Comparison of ENCODE assay signal across 9 mouse cellular contexts in the genomic region with DNA sequence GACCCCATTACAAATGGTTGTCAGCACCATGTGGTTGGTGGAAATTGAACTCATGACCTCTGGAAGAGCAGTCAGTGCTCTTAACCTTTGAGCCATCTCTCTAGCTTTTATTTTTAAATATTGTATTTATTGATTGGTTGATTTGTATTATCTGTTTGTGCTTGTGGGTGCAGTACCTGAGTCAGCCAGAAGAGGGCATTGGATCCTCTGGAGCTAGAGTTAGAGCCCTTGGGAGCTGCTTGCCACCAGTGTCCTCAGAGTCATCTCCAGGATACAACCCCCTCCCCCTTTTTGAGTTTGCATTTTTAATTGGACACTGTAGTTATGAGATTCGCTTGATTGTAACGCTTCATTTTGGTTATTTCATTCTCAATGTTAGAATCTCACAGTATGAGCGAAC. TPM values are rescaled to one million over a fixed set of nuclear protein-coding genes. Genes with fewer than 3 reads are reported as not detected.
DNase-seq lines count a peak whose midpoint lies in the region; ATAC-seq lines count a peak whose summit lies in the region.
"Had no signal": no experiment of that assay in that cellular context is flagged by ENCODE, and none has a peak within 500 bp of the region (broad histone marks: within the 10 kb centered on the region; RNA-seq: fewer than 3 reads in every experiment).

No protein-coding gene starts in this region.

- peak; percentile 59 for DNase-seq in adrenal gland, postnatal 10 days
- DNase-seq in adrenal gland, postnatal 4 days (ENCODE audit: low spot score in 2 of 2) = no peak
- DNase-seq in kidney, adult 18-20 months = peak; percentile 67
- peak; percentile 45 for DNase-seq in 416B (ENCODE audit: low read depth)
- peak; percentile 46 for DNase-seq in c-Kit-positive CD71-positive TER-119-positive erythroid progenitor cells, embryonic 14.5 days (ENCODE audit: low spot score)
- peak; percentile 36 to 37 for DNase-seq in lung, adult 18-20 months
- DNase-seq in splenic B cell, adult 2 months (ENCODE audit: low read depth, low spot score) = peak; percentile 73

- no peak overlapping the region for H3K4me2 ChIP-seq in kidney, embryonic 15.5 days

- no peak for ATAC-seq in kidney, embryonic 15.5 days (replicated peaks; ENCODE audit: low FRiP score)

- H3K9ac ChIP-seq in kidney, embryonic 15.5 days = no peak overlapping the region

- no peaks in the 10 kb centered on the region for H3K9me3 ChIP-seq in kidney, embryonic 15.5 days (replicated peaks)

- no peaks in the 10 kb centered on the region for H3K36me3 ChIP-seq in kidney, embryonic 15.5 days
- H3K36me3 ChIP-seq in splenic B cell, adult 2 months (ENCODE audit: control insufficient read depth, insufficient read depth, low read length, poor library complexity, severe bottlenecking) = no peaks in the 10 kb centered on the region

- no peaks in the 10 kb centered on the region for H3K4me1 ChIP-seq in kidney, embryonic 15.5 days

- no peak overlapping the region for H3K27ac ChIP-seq in kidney, embryonic 15.5 days

- 94% methylated on average over 3 of the region's 3 CpGs for WGBS in kidney, embryonic 15.5 days

- no peak overlapping the region for H3K4me3 ChIP-seq in kidney, embryonic 15.5 days (replicated peaks)
- H3K4me3 ChIP-seq: myocyte had no signal

- H3K27me3 ChIP-seq in kidney, embryonic 15.5 days = no peaks in the 10 kb centered on the region
- H3K27me3 ChIP-seq in splenic B cell, adult 2 months (ENCODE audit: control insufficient read depth, insufficient read depth, low read length, poor library complexity, severe bottlenecking) = no peaks in the 10 kb centered on the region

RNA-seq across cellular contexts. Expression of a gene that starts 24.4 kb away (rescaled TPM):
- 10 to 100 TPM; 23.9 to 29.3 TPM for total RNA-seq in adrenal gland, postnatal 10 days (2021)
- total RNA-seq in adrenal gland, postnatal 4 days (2021) = 10 to 100 TPM; 44.3 to 44.6 TPM
- polyA plus RNA-seq in kidney, embryonic 15.5 days (2015; fragmentation: Nextera tagmentation; extraction: Ambion mirVana) = 17.5 and 18.2 TPM in 2 replicates

RNA-seq across cellular contexts. Expression of a gene that starts 51.4 kb away (rescaled TPM):
- total RNA-seq in adrenal gland, postnatal 10 days (2021) = 100 to 1,000 TPM; 100 to 121 TPM
- total RNA-seq in adrenal gland, postnatal 4 days (2021) = 100 to 1,000 TPM; 129 to 137 TPM
- 189 and 200 TPM in 2 replicates for polyA plus RNA-seq in kidney, embryonic 15.5 days (2015; fragmentation: Nextera tagmentation; extraction: Ambion mirVana)

Comparison
In these comparisons a context has a peak if more than half of its experiments do, and no peak if none do; other contexts are left out.
1. DNase-seq: peak in adrenal gland, postnatal 10 days (single experiment), kidney, adult 18-20 months (single experiment), 416B (single experiment), c-Kit-positive CD71-positive TER-119-positive erythroid progenitor cells, embryonic 14.5 days (single experiment), lung, adult 18-20 months (2 of 2) and splenic B cell, adult 2 months (single experiment); none in adrenal gland, postnatal 4 days (0 of 2).